Mouse (Mus musculus): ENCODE measurements around the gene Zcchc7. TPM values are rescaled to one million over a fixed set of nuclear protein-coding genes. Genes with fewer than 3 reads are reported as not detected.

The Zcchc7 gene
- polyA plus RNA-seq, 1 experiment from 2014 or later = 23.5 TPM

GRCm38 (mm10) chr4:44781494-44781893 is 25.8 kb downstream of the Zcchc7 start:
- H3K4me2 ChIP-seq (ENCODE audit: low read depth, low read length) = no peak overlapping the region
- no peak overlapping the region for H3K4me3 ChIP-seq (ENCODE audit: low read length)
- whole genome bisulfite sequencing = 83% methylated on average over 1 of the region's 1 CpGs
- ATAC-seq (replicated peaks; ENCODE audit: extremely low read depth, insufficient read depth, low FRiP score) = no peak
- no peaks in the 10 kb centered on the region for H3K9me3 ChIP-seq (replicated peaks; ENCODE audit: control insufficient read depth, low read length)
- no peak overlapping the region for H3K9ac ChIP-seq (ENCODE audit: low read length)
- H3K36me3 ChIP-seq (ENCODE audit: control insufficient read depth, insufficient read depth) = no peaks in the 10 kb centered on the region
- no peaks in the 10 kb centered on the region for H3K27me3 ChIP-seq (ENCODE audit: control insufficient read depth, insufficient read depth, low read length)
- peaks cover 2% of the 10 kb centered on the region; the same call in 1 of the 2 replicates for H3K4me1 ChIP-seq (ENCODE audit: control insufficient read depth, insufficient read depth, low read length)
- no peak overlapping the region for H3K27ac ChIP-seq (ENCODE audit: low read length)

GRCm38 (mm10) chr4:44783566-44784292 is 28.1 kb downstream of the Zcchc7 start:
- WGBS = 57% methylated on average over 6 of the region's 6 CpGs
- no peaks in the 10 kb centered on the region for H3K27me3 ChIP-seq (ENCODE audit: control insufficient read depth, insufficient read depth, low read length)
- no peaks in the 10 kb centered on the region for H3K36me3 ChIP-seq (ENCODE audit: control insufficient read depth, insufficient read depth)
- no peak overlapping the region for H3K4me3 ChIP-seq (ENCODE audit: low read length)
- H3K4me2 ChIP-seq (ENCODE audit: low read depth, low read length) = no peak overlapping the region
- no peaks in the 10 kb centered on the region for H3K9me3 ChIP-seq (replicated peaks; ENCODE audit: control insufficient read depth, low read length)
- no peaks in the 10 kb centered on the region for H3K4me1 ChIP-seq (ENCODE audit: control insufficient read depth, insufficient read depth, low read length)
- ATAC-seq (replicated peaks; ENCODE audit: extremely low read depth, insufficient read depth, low FRiP score) = no peak
- H3K9ac ChIP-seq (ENCODE audit: low read length) = no peak overlapping the region
- H3K27ac ChIP-seq (ENCODE audit: low read length) = no peak overlapping the region

GRCm38 (mm10) chr4:44812855-44813254 is 57.2 kb downstream of the Zcchc7 start:
- Histone ChIP-seq H3K36me3 (ENCODE audit: control insufficient read depth, insufficient read depth) (no peaks in the 10 kb centered on the region), H3K4me2 (ENCODE audit: low read depth, low read length) (no peak overlapping the region), H3K4me3 (ENCODE audit: low read length) (no peak overlapping the region), H3K9me3 (replicated peaks; ENCODE audit: control insufficient read depth, low read length) (no peaks in the 10 kb centered on the region), H3K27ac (ENCODE audit: low read length) (no peak overlapping the region), H3K4me1 (ENCODE audit: control insufficient read depth, insufficient read depth, low read length) (peaks cover 5% of the 10 kb centered on the region), H3K27me3 (ENCODE audit: control insufficient read depth, insufficient read depth, low read length) (no peaks in the 10 kb centered on the region), H3K9ac (ENCODE audit: low read length) (no peak overlapping the region)
- WGBS = 57% methylated on average over 1 of the region's 1 CpGs
- ATAC-seq (replicated peaks; ENCODE audit: extremely low read depth, insufficient read depth, low FRiP score) = no peak

GRCm38 (mm10) chr4:44813770-44814169 is 58.1 kb downstream of the Zcchc7 start:
- ATAC-seq (replicated peaks; ENCODE audit: extremely low read depth, insufficient read depth, low FRiP score) = no peak
- Histone ChIP-seq H3K27ac (ENCODE audit: low read length) (no peak overlapping the region), H3K4me3 (ENCODE audit: low read length) (no peak overlapping the region), H3K27me3 (ENCODE audit: control insufficient read depth, insufficient read depth, low read length) (no peaks in the 10 kb centered on the region), H3K9me3 (replicated peaks; ENCODE audit: control insufficient read depth, low read length) (no peaks in the 10 kb centered on the region), H3K9ac (ENCODE audit: low read length) (no peak overlapping the region), H3K36me3 (ENCODE audit: control insufficient read depth, insufficient read depth) (no peaks in the 10 kb centered on the region), H3K4me2 (ENCODE audit: low read depth, low read length) (peak overlapping the region; percentile 32), H3K4me1 (ENCODE audit: control insufficient read depth, insufficient read depth, low read length) (peaks cover 5% of the 10 kb centered on the region)
- WGBS = 10% methylated on average over 4 of the region's 4 CpGs

GRCm38 (mm10) chr4:44816584-44816983 is 60.9 kb downstream of the Zcchc7 start:
- no peaks in the 10 kb centered on the region for H3K27me3 ChIP-seq (ENCODE audit: control insufficient read depth, insufficient read depth, low read length)
- H3K4me1 ChIP-seq (ENCODE audit: control insufficient read depth, insufficient read depth, low read length) = peaks cover 5% of the 10 kb centered on the region
- H3K9ac ChIP-seq (ENCODE audit: low read length) = no peak overlapping the region
- no peak for ATAC-seq (replicated peaks; ENCODE audit: extremely low read depth, insufficient read depth, low FRiP score)
- H3K27ac ChIP-seq (ENCODE audit: low read length) = no peak overlapping the region
- WGBS = 57% methylated on average over 7 of the region's 7 CpGs
- no peak overlapping the region for H3K4me3 ChIP-seq (ENCODE audit: low read length)
- H3K36me3 ChIP-seq (ENCODE audit: control insufficient read depth, insufficient read depth) = no peaks in the 10 kb centered on the region
- no peaks in the 10 kb centered on the region for H3K9me3 ChIP-seq (replicated peaks; ENCODE audit: control insufficient read depth, low read length)
- no peak overlapping the region for H3K4me2 ChIP-seq (ENCODE audit: low read depth, low read length)

- 80% methylated on average over 3 of the region's 3 CpGs for WGBS
- Histone ChIP-seq H3K4me1 (ENCODE audit: control insufficient read depth, insufficient read depth, low read length) (no peaks in the 10 kb centered on the region), H3K9me3 (replicated peaks; ENCODE audit: control insufficient read depth, low read length) (no peaks in the 10 kb centered on the region), H3K36me3 (ENCODE audit: control insufficient read depth, insufficient read depth) (no peaks in the 10 kb centered on the region), H3K9ac (ENCODE audit: low read length) (no peak overlapping the region), H3K27ac (ENCODE audit: low read length) (no peak overlapping the region), H3K4me2 (ENCODE audit: low read depth, low read length) (no peak overlapping the region), H3K4me3 (ENCODE audit: low read length) (no peak overlapping the region), H3K27me3 (ENCODE audit: control insufficient read depth, insufficient read depth, low read length) (no peaks in the 10 kb centered on the region)
- no peak for ATAC-seq (replicated peaks; ENCODE audit: extremely low read depth, insufficient read depth, low FRiP score)
Observed at GRCm38 (mm10) chr4:44830609-44831008, 74.9 kb downstream of the Zcchc7 start.

- Histone ChIP-seq H3K27ac (ENCODE audit: low read length) (no peak overlapping the region), H3K36me3 (ENCODE audit: control insufficient read depth, insufficient read depth) (no peaks in the 10 kb centered on the region), H3K9ac (ENCODE audit: low read length) (no peak overlapping the region), H3K4me1 (ENCODE audit: control insufficient read depth, insufficient read depth, low read length) (no peaks in the 10 kb centered on the region), H3K4me2 (ENCODE audit: low read depth, low read length) (no peak overlapping the region), H3K9me3 (replicated peaks; ENCODE audit: control insufficient read depth, low read length) (no peaks in the 10 kb centered on the region), H3K4me3 (ENCODE audit: low read length) (no peak overlapping the region), H3K27me3 (ENCODE audit: control insufficient read depth, insufficient read depth, low read length) (no peaks in the 10 kb centered on the region)
- no peak for ATAC-seq (replicated peaks; ENCODE audit: extremely low read depth, insufficient read depth, low FRiP score)
- WGBS = 69% methylated on average over 6 of the region's 6 CpGs
Observed at GRCm38 (mm10) chr4:44851835-44852251, 96.2 kb downstream of the Zcchc7 start.

GRCm38 (mm10) chr4:44871591-44871990 is 115.9 kb downstream of the Zcchc7 start:
- H3K4me3 ChIP-seq (ENCODE audit: low read length) = no peak overlapping the region
- H3K9ac ChIP-seq (ENCODE audit: low read length) = no peak overlapping the region
- no peak for ATAC-seq (replicated peaks; ENCODE audit: extremely low read depth, insufficient read depth, low FRiP score)
- no peak overlapping the region for H3K27ac ChIP-seq (ENCODE audit: low read length)
- no peaks in the 10 kb centered on the region for H3K9me3 ChIP-seq (replicated peaks; ENCODE audit: control insufficient read depth, low read length)
- H3K27me3 ChIP-seq (ENCODE audit: control insufficient read depth, insufficient read depth, low read length) = no peaks in the 10 kb centered on the region
- no peak overlapping the region for H3K4me2 ChIP-seq (ENCODE audit: low read depth, low read length)
- no peaks in the 10 kb centered on the region for H3K4me1 ChIP-seq (ENCODE audit: control insufficient read depth, insufficient read depth, low read length)
- no peaks in the 10 kb centered on the region for H3K36me3 ChIP-seq (ENCODE audit: control insufficient read depth, insufficient read depth)

- no peaks in the 10 kb centered on the region for H3K36me3 ChIP-seq (ENCODE audit: control insufficient read depth, insufficient read depth)
- no peak for ATAC-seq (replicated peaks; ENCODE audit: extremely low read depth, insufficient read depth, low FRiP score)
- H3K4me1 ChIP-seq (ENCODE audit: control insufficient read depth, insufficient read depth, low read length) = no peaks in the 10 kb centered on the region
- H3K9me3 ChIP-seq (replicated peaks; ENCODE audit: control insufficient read depth, low read length) = no peaks in the 10 kb centered on the region
- H3K4me3 ChIP-seq (ENCODE audit: low read length) = no peak overlapping the region
- H3K27ac ChIP-seq (ENCODE audit: low read length) = no peak overlapping the region
- H3K9ac ChIP-seq (ENCODE audit: low read length) = no peak overlapping the region
- WGBS = 96% methylated on average over 1 of the region's 1 CpGs
- H3K4me2 ChIP-seq (ENCODE audit: low read depth, low read length) = no peak overlapping the region
- no peaks in the 10 kb centered on the region for H3K27me3 ChIP-seq (ENCODE audit: control insufficient read depth, insufficient read depth, low read length)
Observed at GRCm38 (mm10) chr4:44872048-44872447, 116.4 kb downstream of the Zcchc7 start.
